Mouse (Mus musculus) myocyte (in vitro differentiated cells): ENCODE results near the gene Stk25. TPM values are rescaled to one million over a fixed set of nuclear protein-coding genes. Genes with fewer than 3 reads are reported as not detected.

ENCODE experiments used
- H3K27me3 ChIP-seq: one replicate; pipeline ENCODE4 v1.6.1; 2011; ENCODE audit not compliant: control insufficient read depth, insufficient read depth, insufficient read length
- H3K36me3 ChIP-seq: one replicate; pipeline ENCODE4 v1.6.1; 2011; ENCODE audit not compliant: control insufficient read depth, insufficient read depth
- H3K4me2 ChIP-seq: one replicate; pipeline ENCODE4 v1.6.1; 2011; ENCODE audit warnings: low read depth, control low read depth
- H3K4me3 ChIP-seq: one replicate; pipeline ENCODE4 v1.5.1; 2011; ENCODE audit warnings: mild to moderate bottlenecking, control low read depth, moderate library complexity
- H3K79me2 ChIP-seq: one replicate; pipeline ENCODE4 v1.6.1; 2011; ENCODE audit not compliant: control insufficient read depth, insufficient read depth
- H3ac ChIP-seq: one replicate; pipeline ENCODE4 v1.6.1; 2011; ENCODE audit not compliant: control insufficient read depth, insufficient read length
- CEBPB ChIP-seq: IDR thresholded peaks from 2 replicates; pipeline ENCODE4 v1.6.1; 2011; ENCODE audit warnings: mild to moderate bottlenecking, moderate library complexity; ENCODE audit not compliant: poor library complexity, insufficient read depth, severe bottlenecking
- E2F4 ChIP-seq: IDR thresholded peaks from one replicate; pipeline ENCODE4 v1.6.1; 2011; ENCODE audit warnings: mild to moderate bottlenecking, control low read depth, moderate library complexity; ENCODE audit not compliant: insufficient read depth
- MAX ChIP-seq: IDR thresholded peaks from one replicate; pipeline ENCODE4 v1.6.1; 2011; ENCODE audit warnings: low read depth, mild to moderate bottlenecking, control low read depth
- MYOD1 ChIP-seq, 3 experiments: IDR thresholded peaks; one replicate each; pipeline ENCODE4 v1.6.1; 2011; ENCODE audit warnings: control low read depth in 2 of 3, low read depth in 2 of 3, mild to moderate bottlenecking in 2 of 3, moderate library complexity in 1 of 3; ENCODE audit not compliant: insufficient read length in 2 of 3, control insufficient read depth in 1 of 3
- MYOG ChIP-seq, 3 experiments: IDR thresholded peaks; one replicate each; pipeline ENCODE4 v1.6.1; 2011; ENCODE audit warnings: control low read depth in 2 of 3, low read depth in 2 of 3, mild to moderate bottlenecking in 2 of 3; ENCODE audit not compliant: insufficient read length in 2 of 3, control insufficient read depth in 1 of 3, insufficient read depth in 1 of 3
- POLR2A ChIP-seq: IDR thresholded peaks from one replicate; pipeline ENCODE4 v1.6.1; 2011; ENCODE audit warnings: low read depth, mild to moderate bottlenecking, control low read depth, moderate library complexity; ENCODE audit not compliant: insufficient read length
- POLR2AphosphoS2 ChIP-seq: IDR thresholded peaks from one replicate; pipeline ENCODE4 v1.6.1; 2011; ENCODE audit warnings: low read depth, control low read depth; ENCODE audit not compliant: insufficient read length
- REST ChIP-seq: IDR thresholded peaks from one replicate; pipeline ENCODE4 v1.6.1; 2011; ENCODE audit warnings: mild to moderate bottlenecking, control low read depth, moderate library complexity; ENCODE audit not compliant: insufficient read depth, insufficient read length
- SRF ChIP-seq: IDR thresholded peaks from one replicate; pipeline ENCODE4 v1.6.1; 2011; ENCODE audit warnings: low read depth; ENCODE audit not compliant: control insufficient read depth, insufficient read length
- TCF12 ChIP-seq: IDR thresholded peaks from one replicate; pipeline ENCODE4 v1.6.1; 2011; ENCODE audit warnings: mild to moderate bottlenecking, control low read depth; ENCODE audit not compliant: poor library complexity, insufficient read depth, severe bottlenecking
- TCF3 ChIP-seq: IDR thresholded peaks from one replicate; pipeline ENCODE4 v1.6.1; 2011; ENCODE audit warnings: low read depth, control low read depth; ENCODE audit not compliant: insufficient read length
- USF1 ChIP-seq: IDR thresholded peaks from one replicate; pipeline ENCODE4 v1.6.1; 2011; ENCODE audit warnings: low read depth, mild to moderate bottlenecking, control low read depth, moderate library complexity
- polyA plus RNA-seq: library from polyadenylated mRNA; unstranded; fragments of >200 nt; fragmentation: generic; extraction: Trizol; gene quantifications from one replicate; pipeline ENCODE4 v1.2.1, GENCODE M21; 2012; ENCODE audit warnings: missing spikeins

Stk25 gene
- polyA plus RNA-seq, 1 experiment, result 119 TPM

GRCm38 (mm10) chr1:93672682-93673081 is 14.2 kb upstream of the Stk25 start:
- Histone ChIP-seq H3K4me3 (no peak overlapping the region), H3K36me3 (no peaks in the 10 kb centered on the region), H3K4me2 (no peak overlapping the region), H3K79me2 (no peaks in the 10 kb centered on the region), H3ac (no peak overlapping the region), H3K27me3 (no peaks in the 10 kb centered on the region)
- no peak for TF ChIP-seq REST
- TF ChIP-seq SRF, result no peak
- no peak for TF ChIP-seq MYOD1 (IDR thresholded peaks at IDR 0.05; ENCODE audit: control insufficient read depth in 1 of 3, insufficient read length in 2 of 3, low read depth in 2 of 3)
- no peak for TF ChIP-seq TCF12

- Histone ChIP-seq H3K4me2 (no peak overlapping the region), H3ac (no peak overlapping the region), H3K79me2 (no peaks in the 10 kb centered on the region), H3K4me3 (no peak overlapping the region), H3K36me3 (no peaks in the 10 kb centered on the region), H3K27me3 (no peaks in the 10 kb centered on the region)
- TF ChIP-seq CEBPB (no peak), MYOG (IDR thresholded peaks at IDR 0.05; ENCODE audit: control insufficient read depth in 1 of 3, insufficient read depth in 1 of 3, insufficient read length in 2 of 3, low read depth in 2 of 3) (no peak)
Observed at GRCm38 (mm10) chr1:93669941-93670340, 11.5 kb upstream of the Stk25 start.

- Histone ChIP-seq H3ac (no peak overlapping the region), H3K36me3 (no peaks in the 10 kb centered on the region), H3K79me2 (no peaks in the 10 kb centered on the region), H3K27me3 (no peaks in the 10 kb centered on the region), H3K4me3 (peak overlapping the region; percentile 19), H3K4me2 (peak overlapping the region; percentile 87)
- TF ChIP-seq MYOD1 (IDR thresholded peaks at IDR 0.05; ENCODE audit: control insufficient read depth in 1 of 3, insufficient read length in 2 of 3, low read depth in 2 of 3), result peak in 1 of 3 experiments; percentile 9
- peak; percentile 42 for TF ChIP-seq POLR2A
- TF ChIP-seq REST, result no peak
- TF ChIP-seq MAX, result peak; percentile 73
- TF ChIP-seq TCF12, result no peak
- TF ChIP-seq E2F4, result no peak
Observed at GRCm38 (mm10) chr1:93668791-93669548, 10.5 kb upstream of the Stk25 start.

GRCm38 (mm10) chr1:93667760-93668400 is 9.4 kb upstream of the Stk25 start:
- TF ChIP-seq USF1 (no peak), TCF3 (no peak), MYOG (IDR thresholded peaks at IDR 0.05; ENCODE audit: control insufficient read depth in 1 of 3, insufficient read depth in 1 of 3, insufficient read length in 2 of 3, low read depth in 2 of 3) (no peak)
- no peaks in the 10 kb centered on the region for H3K79me2 ChIP-seq
- no peak overlapping the region for H3K4me3 ChIP-seq
- no peaks in the 10 kb centered on the region for H3K36me3 ChIP-seq
- no peak overlapping the region for H3ac ChIP-seq
- H3K27me3 ChIP-seq, result no peaks in the 10 kb centered on the region
- no peak overlapping the region for H3K4me2 ChIP-seq

GRCm38 (mm10) chr1:93657025-93657360 is 1.5 kb downstream of the Stk25 start:
- no peaks in the 10 kb centered on the region for H3K27me3 ChIP-seq
- no peak overlapping the region for H3ac ChIP-seq
- H3K79me2 ChIP-seq, result no peaks in the 10 kb centered on the region
- TF ChIP-seq MYOD1 (IDR thresholded peaks at IDR 0.05; ENCODE audit: control insufficient read depth in 1 of 3, insufficient read length in 2 of 3, low read depth in 2 of 3) (no peak), MYOG (IDR thresholded peaks at IDR 0.05; ENCODE audit: control insufficient read depth in 1 of 3, insufficient read depth in 1 of 3, insufficient read length in 2 of 3, low read depth in 2 of 3) (no peak), TCF3 (no peak), POLR2AphosphoS2 (no peak), REST (no peak), TCF12 (no peak), CEBPB (no peak), MAX (no peak), SRF (no peak), USF1 (no peak), POLR2A (no peak), E2F4 (no peak)
- H3K36me3 ChIP-seq, result no peaks in the 10 kb centered on the region
- H3K4me2 ChIP-seq, result no peak overlapping the region
- no peak overlapping the region for H3K4me3 ChIP-seq
